Mouse (Mus musculus): ENCODE measurements around the gene Casp8. TPM values are rescaled to one million over a fixed set of nuclear protein-coding genes. Genes with fewer than 3 reads are reported as not detected.
A peak's percentile ranks its signal among the peaks of the same experiment; 100 is the strongest.
"Not testable (repeated sequence)": the region's sequence is repeated elsewhere in the genome, so short reads cannot be mapped to it uniquely, and the experiment has no call there.

Gene Casp8
- total and polyA plus RNA-seq, 3 experiments: 36.2 to 59.3 (median 53.3) TPM

- no peak for DNase-seq (ENCODE audit: extremely low read depth)
- no peaks in the 10 kb centered on the region for H3K27me3 ChIP-seq (replicated peaks)
- H3K9me3 ChIP-seq (replicated peaks; ENCODE audit: low read length): peaks cover 5% of the 10 kb centered on the region
- H3K36me3 ChIP-seq (replicated peaks in 1 of 2; ENCODE audit: control insufficient read depth in 1 of 2, insufficient read depth in 1 of 2, low read length in 1 of 2): peaks cover 10 to 22% of the 10 kb centered on the region in 2 experiments
- peaks cover 3 to 25% of the 10 kb centered on the region in 2 experiments for H3K4me1 ChIP-seq (ENCODE audit: control insufficient read depth in 1 of 2, insufficient read depth in 2 of 2)
- no peak overlapping the region for H3K9ac ChIP-seq (ENCODE audit: insufficient read depth, low read depth)
- dilution Hi-C loops (cut with MboI; ENCODE audit: extremely low pct_ligation_motif_present, extremely low pct_unique_long_range_greater_than_20kb, low sequenced_read_pairs) (no loop called here), in situ Hi-C loops (cut with MboI; ENCODE audit: low pct_ligation_motif_present, low pct_unique_long_range_greater_than_20kb, low sequenced_read_pairs) (loop anchor here (25.0 kb wide), 1 partner anchor 438 kb away; the partner anchor contains the start of gene Als2)
- no peak overlapping the region for H3K4me2 ChIP-seq (ENCODE audit: insufficient read depth, low read depth, poor library complexity, severe bottlenecking)
- no peak overlapping the region for H3K27ac ChIP-seq (ENCODE audit: insufficient read depth, low read depth)
- H3K79me2 ChIP-seq (replicated peaks; ENCODE audit: control insufficient read depth, extremely low read depth, insufficient read depth, poor library complexity, severe bottlenecking): peaks cover 46% of the 10 kb centered on the region
- no peak for TF ChIP-seq EP300 (IDR thresholded peaks at IDR 0.05; ENCODE audit: low read length)
- no peak overlapping the region for H3K4me3 ChIP-seq (replicated peaks in 1 of 3; ENCODE audit: low read depth in 2 of 3, low read length in 2 of 3, poor library complexity in 1 of 3)
Measured at GRCm38 (mm10) chr1:58798911-58799310, 3.7 kb downstream of the Casp8 start.

- H3K36me3 ChIP-seq (replicated peaks in 1 of 2; ENCODE audit: control insufficient read depth in 1 of 2, insufficient read depth in 1 of 2, low read length in 1 of 2): peaks cover 14 to 26% of the 10 kb centered on the region in 2 experiments
- H3K9ac ChIP-seq (ENCODE audit: insufficient read depth, low read depth); H3K27me3 ChIP-seq (replicated peaks); H3K4me2 ChIP-seq (ENCODE audit: insufficient read depth, low read depth, poor library complexity, severe bottlenecking); H3K4me3 ChIP-seq (replicated peaks in 1 of 3; ENCODE audit: low read depth in 2 of 3, low read length in 2 of 3, poor library complexity in 1 of 3); dilution Hi-C loops (cut with MboI; ENCODE audit: extremely low pct_ligation_motif_present, extremely low pct_unique_long_range_greater_than_20kb, low sequenced_read_pairs); DNase-seq (ENCODE audit: extremely low read depth); H3K27ac ChIP-seq (ENCODE audit: insufficient read depth, low read depth); H3K9me3 ChIP-seq (replicated peaks; ENCODE audit: low read length): not testable (repeated sequence)
- H3K4me1 ChIP-seq (ENCODE audit: control insufficient read depth in 1 of 2, insufficient read depth in 2 of 2): peaks cover 7 to 23% of the 10 kb centered on the region in 2 experiments
- peaks cover 55% of the 10 kb centered on the region for H3K79me2 ChIP-seq (replicated peaks; ENCODE audit: control insufficient read depth, extremely low read depth, insufficient read depth, poor library complexity, severe bottlenecking)
- in situ Hi-C loops (cut with MboI; ENCODE audit: low pct_ligation_motif_present, low pct_unique_long_range_greater_than_20kb, low sequenced_read_pairs): loop anchor here (10.0 kb wide), 1 partner anchor 94 kb away; no protein-coding TSS in a partner anchor
Measured at GRCm38 (mm10) chr1:58800644-58801043, 5.5 kb downstream of the Casp8 start.

- Histone ChIP-seq H3K4me3 (replicated peaks in 1 of 3; ENCODE audit: low read depth in 2 of 3, low read length in 2 of 3, poor library complexity in 1 of 3) (peak overlapping the region in 1 of 3 experiments; percentile 4), H3K36me3 (replicated peaks in 1 of 2; ENCODE audit: control insufficient read depth in 1 of 2, insufficient read depth in 1 of 2, low read length in 1 of 2) (peaks cover 14 to 28% of the 10 kb centered on the region in 2 experiments), H3K9ac (ENCODE audit: insufficient read depth, low read depth) (peak overlapping the region; percentile 96; the same call in 1 of the 2 replicates), H3K4me2 (ENCODE audit: insufficient read depth, low read depth, poor library complexity, severe bottlenecking) (peak overlapping the region; percentile 99; the same call in 1 of the 2 replicates), H3K9me3 (replicated peaks; ENCODE audit: low read length) (peaks cover 5% of the 10 kb centered on the region), H3K79me2 (replicated peaks; ENCODE audit: control insufficient read depth, extremely low read depth, insufficient read depth, poor library complexity, severe bottlenecking) (peaks cover 50% of the 10 kb centered on the region), H3K27me3 (replicated peaks) (no peaks in the 10 kb centered on the region), H3K27ac (ENCODE audit: insufficient read depth, low read depth) (peak overlapping the region; percentile 74), H3K4me1 (ENCODE audit: control insufficient read depth in 1 of 2, insufficient read depth in 2 of 2) (peaks cover 7 to 23% of the 10 kb centered on the region in 2 experiments)
- no peak for DNase-seq (ENCODE audit: extremely low read depth)
- dilution Hi-C loops (cut with MboI; ENCODE audit: extremely low pct_ligation_motif_present, extremely low pct_unique_long_range_greater_than_20kb, low sequenced_read_pairs): no loop called here
- no peak for TF ChIP-seq RCOR1 (conservative IDR thresholded peaks at IDR 0.05; ENCODE audit: low read depth, low read length)
- 0 out of 2 replicates have a peak, but pooled peaks have one; percentile 28 for TF ChIP-seq MAFK (IDR thresholded peaks at IDR 0.05; ENCODE audit: insufficient replicate concordance, low read length)
- no peak for TF ChIP-seq ZKSCAN1 (IDR thresholded peaks at IDR 0.05; ENCODE audit: borderline replicate concordance, low read depth, low read length)
- no peak for TF ChIP-seq ZC3H11A (IDR thresholded peaks at IDR 0.05; ENCODE audit: low read depth, low read length)
- no peak for TF ChIP-seq USF2 (conservative IDR thresholded peaks at IDR 0.05; ENCODE audit: low read depth, low read length)
- peak; percentile 81 for TF ChIP-seq ZNF384 (IDR thresholded peaks at IDR 0.05; ENCODE audit: low read depth, low read length)
- no peak for TF ChIP-seq NELFE (IDR thresholded peaks at IDR 0.05; ENCODE audit: low read depth, low read length)
- peak; percentile 33; the same call in 1 of the 2 replicates for TF ChIP-seq MAX (IDR thresholded peaks at IDR 0.05; ENCODE audit: low read length)
- no peak for TF ChIP-seq IRF4 (IDR thresholded peaks at IDR 0.05; ENCODE audit: low read depth, low read length)
- no peak for TF ChIP-seq SMC3 (IDR thresholded peaks at IDR 0.05; ENCODE audit: low read depth, low read length)
- TF ChIP-seq NRF1 (IDR thresholded peaks at IDR 0.05; ENCODE audit: low read depth, low read length): no peak
- no peak for TF ChIP-seq TCF12 (IDR thresholded peaks at IDR 0.05; ENCODE audit: low read depth, low read length)
- no peak for TF ChIP-seq KAT2A (IDR thresholded peaks at IDR 0.05; ENCODE audit: insufficient replicate concordance, low read length)
- TF ChIP-seq TBP (conservative IDR thresholded peaks at IDR 0.05; ENCODE audit: low read depth, low read length): no peak
- TF ChIP-seq BHLHE40 (IDR thresholded peaks at IDR 0.05; ENCODE audit: low read depth, low read length): no peak
- TF ChIP-seq GABPA (IDR thresholded peaks at IDR 0.05; ENCODE audit: insufficient replicate concordance, low read depth, low read length): no peak
- TF ChIP-seq JUND (conservative IDR thresholded peaks at IDR 0.05; ENCODE audit: low read depth, low read length): no peak
- in situ Hi-C loops (cut with MboI; ENCODE audit: low pct_ligation_motif_present, low pct_unique_long_range_greater_than_20kb, low sequenced_read_pairs): loop anchor here (10.0 kb wide), 1 partner anchor 93 kb away; no protein-coding TSS in a partner anchor
Measured at GRCm38 (mm10) chr1:58801558-58802285, 6.5 kb downstream of the Casp8 start.
